Mouse (Mus musculus) megakaryocyte, embryonic 14.5 days (primary cell): Measurements from ENCODE around the gene Cdc42bpg.

Source experiments
- FLI1 ChIP-seq: IDR thresholded peaks from 2 replicates; pipeline ENCODE4 v1.6.1; 2012; ENCODE audit warnings: low read length, inconsistent platforms, mixed read lengths
- GATA1 ChIP-seq: IDR thresholded peaks from 3 replicates; pipeline ENCODE4 v1.6.1; 2012; ENCODE audit warnings: mixed read lengths, low read length, inconsistent platforms, borderline replicate concordance

DNA sequence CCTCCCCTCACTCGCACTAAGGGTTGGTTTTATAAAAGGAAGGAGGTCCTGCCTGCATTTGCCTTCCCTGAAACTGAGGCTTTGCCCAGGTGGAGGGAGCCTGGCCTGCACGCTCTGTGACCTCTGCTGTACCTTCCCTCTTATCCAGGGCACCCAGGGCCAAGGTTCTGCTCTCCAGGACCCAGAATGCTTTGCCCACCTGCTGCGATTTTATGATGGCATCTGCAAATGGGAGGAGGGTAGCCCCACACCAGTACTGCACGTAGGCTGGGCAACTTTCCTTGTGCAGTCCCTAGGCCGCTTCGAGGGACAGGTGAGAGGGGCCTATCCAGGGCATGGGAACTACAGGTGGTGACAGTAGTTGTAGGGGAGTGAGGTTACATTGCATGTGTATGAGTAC lies 32.9 kb downstream of the Cdc42bpg start:
- TF ChIP-seq GATA1 (no peak), FLI1 (no peak)
